8 mouse cellular contexts compared by ENCODE assay signal in genomic region chr6:146008450-146008981, GRCm38 (mm10).
DNase-seq lines count a peak whose midpoint lies in the region; ATAC-seq lines count a peak whose summit lies in the region.

No protein-coding gene starts in this region.

- peak; percentile 29 for DNase-seq in gastrocnemius, postnatal 14 days
- no peak for DNase-seq in gastrocnemius, postnatal 25 days
- peak; percentile 62 for DNase-seq in testis, postnatal 10 days (ENCODE audit: low spot score)
- no peak for DNase-seq in testis, postnatal 14 days (ENCODE audit: low spot score)
- DNase-seq in heart, postnatal 4 days: peak; percentile 82
- DNase-seq in embryo, embryonic 9.5 days (ENCODE audit: extremely low spot score): no peak
- DNase-seq in T-cell, adult 2 months (ENCODE audit: low spot score): no peak

- intact Hi-C loops in gastrocnemius, postnatal 14 days (cut with DNase I; ENCODE audit: low total_unique reads): no loop called here

- peak; percentile 72 for ATAC-seq in megakaryocyte-erythroid progenitor cell, adult 5-6 weeks (replicated peaks; ENCODE audit: low FRiP score, low TSS enrichment, poor library complexity, severe bottlenecking)

Comparison
In these comparisons a context has a peak if more than half of its experiments do, and no peak if none do; other contexts are left out.
1. DNase-seq: peak in gastrocnemius, postnatal 14 days (single experiment), testis, postnatal 10 days (single experiment) and heart, postnatal 4 days (single experiment); none in gastrocnemius, postnatal 25 days (single experiment), testis, postnatal 14 days (single experiment), embryo, embryonic 9.5 days (single experiment) and T-cell, adult 2 months (single experiment).